In genomic region chr2:79036296-79036695, GRCm38 (mm10) we compare ENCODE assay signal across 20 mouse cellular contexts.
DNase-seq lines count a peak whose midpoint lies in the region; ATAC-seq and TF ChIP-seq lines count a peak whose summit lies in the region.
"Had no signal": no experiment of that assay in that cellular context is flagged by ENCODE, and none has a peak within 500 bp of the region (broad histone marks: within the 10 kb centered on the region; RNA-seq: fewer than 3 reads in every experiment).

No protein-coding gene starts in this region.

- H3K4me1 ChIP-seq in kidney, postnatal 0 days (replicated peaks; ENCODE audit: insufficient read depth, low read length): no peaks in the 10 kb centered on the region
- H3K4me1 ChIP-seq in CH12.LX (ENCODE audit: control insufficient read depth in 1 of 2, insufficient read depth in 2 of 2): peaks cover 23 to 46% of the 10 kb centered on the region in 2 experiments

- H3K4me3 ChIP-seq in kidney, postnatal 0 days (replicated peaks; ENCODE audit: low read depth, low read length): no peak overlapping the region
- H3K4me3 ChIP-seq in CH12.LX (replicated peaks in 1 of 3; ENCODE audit: low read depth in 2 of 3, low read length in 2 of 3, poor library complexity in 1 of 3): no peak overlapping the region
- H3K4me3 ChIP-seq: embryonic facial prominence, embryonic 10.5 days; forebrain, embryonic 12.5 days; heart, embryonic 10.5 days; hindbrain, embryonic 12.5 days; neural tube, embryonic 12.5 days had no signal

- H3K36me3 ChIP-seq in kidney, postnatal 0 days (ENCODE audit: insufficient read depth, low read length): no peaks in the 10 kb centered on the region
- H3K36me3 ChIP-seq in CH12.LX (replicated peaks in 1 of 2; ENCODE audit: control insufficient read depth in 1 of 2, insufficient read depth in 1 of 2, low read length in 1 of 2): no peaks in the 10 kb centered on the region
- H3K36me3 ChIP-seq: embryonic facial prominence, embryonic 10.5 days; forebrain, embryonic 12.5 days; G1E; heart, embryonic 10.5 days; hindbrain, embryonic 12.5 days; neural tube, embryonic 12.5 days had no signal

- TF ChIP-seq RAD21 in CH12.LX (IDR thresholded peaks at IDR 0.05; ENCODE audit: low read depth, low read length): peak; percentile 15

- in situ Hi-C loops in CH12.LX (cut with MboI; ENCODE audit: low pct_ligation_motif_present, low pct_unique_long_range_greater_than_20kb, low sequenced_read_pairs): no loop called here

- H3K27ac ChIP-seq in kidney, postnatal 0 days: no peak overlapping the region
- H3K27ac ChIP-seq in CH12.LX (ENCODE audit: insufficient read depth, low read depth): peak overlapping the region; percentile 64
- H3K27ac ChIP-seq: embryonic facial prominence, embryonic 10.5 days; forebrain, embryonic 12.5 days; heart, embryonic 10.5 days; hindbrain, embryonic 12.5 days; neural tube, embryonic 12.5 days had no signal

- no peak overlapping the region for H3K4me2 ChIP-seq in kidney, postnatal 0 days (ENCODE audit: low read length)
- H3K4me2 ChIP-seq in CH12.LX (ENCODE audit: insufficient read depth, low read depth, poor library complexity, severe bottlenecking): peak overlapping the region; percentile 56
- H3K4me2 ChIP-seq: forebrain, embryonic 12.5 days; hindbrain, embryonic 12.5 days; midbrain, embryonic 11.5 days; neural tube, embryonic 12.5 days had no signal

- WGBS in kidney, postnatal 0 days: 57% methylated on average over 2 of the region's 2 CpGs

- H3K27me3 ChIP-seq in kidney, postnatal 0 days (ENCODE audit: insufficient read depth, low read length): no peaks in the 10 kb centered on the region
- H3K27me3 ChIP-seq in CH12.LX (replicated peaks): no peaks in the 10 kb centered on the region
- H3K27me3 ChIP-seq: forebrain, embryonic 12.5 days; hindbrain, embryonic 12.5 days; neural tube, embryonic 12.5 days had no signal

- no peak for ATAC-seq in kidney, postnatal 0 days (replicated peaks; ENCODE audit: low FRiP score, low read depth)
- ATAC-seq in hematopoietic stem cell, adult 5-6 weeks (replicated peaks in 1 of 2; ENCODE audit: insufficient read depth in 1 of 2, low FRiP score in 2 of 2, low TSS enrichment in 1 of 2, low read depth in 1 of 2, poor library complexity in 2 of 2, severe bottlenecking in 2 of 2): peak; percentile 94 to 95
- ATAC-seq: lung, postnatal 0 days had no signal

- no peak for TF ChIP-seq POLR2A in CH12.LX (IDR thresholded peaks at IDR 0.05; ENCODE audit: low read depth, low read length)

- no peak overlapping the region for H3K9ac ChIP-seq in kidney, postnatal 0 days (ENCODE audit: low read depth, low read length)
- no peak overlapping the region for H3K9ac ChIP-seq in CH12.LX (ENCODE audit: insufficient read depth, low read depth)
- H3K9ac ChIP-seq: forebrain, embryonic 12.5 days; hindbrain, embryonic 12.5 days; neural tube, embryonic 12.5 days had no signal

- H3K79me2 ChIP-seq in CH12.LX (replicated peaks; ENCODE audit: control insufficient read depth, extremely low read depth, insufficient read depth, poor library complexity, severe bottlenecking): no peaks in the 10 kb centered on the region

- TF ChIP-seq CTCF in kidney, postnatal 0 days (IDR thresholded peaks at IDR 0.05; ENCODE audit: low read depth): no peak
- TF ChIP-seq CTCF in CH12.LX (conservative IDR thresholded peaks at IDR 0.05 in 1 of 2, IDR thresholded peaks at IDR 0.05 in 1 of 2; ENCODE audit: low read depth in 2 of 2, low read length in 2 of 2): no peak

- peak; percentile 85 for DNase-seq in kidney, postnatal 0 days (ENCODE audit: low spot score)
- no peak for DNase-seq in kidney, postnatal 25 days
- DNase-seq in CH12.LX (ENCODE audit: extremely low read depth): peak; percentile 58
- DNase-seq in monocyte, adult 2 months (ENCODE audit: low read depth in 1 of 2, low spot score in 2 of 2): peak; percentile 4 to 8
- no peak for DNase-seq in thymus, postnatal 0 days (ENCODE audit: low spot score)
- DNase-seq in left cerebral cortex, adult 18-20 months (ENCODE audit: low spot score in 2 of 2): no peak
- DNase-seq in cerebellum, adult 9-11 months: no peak
- DNase-seq: adrenal gland, postnatal 14 days; cerebellum, adult 2 months; gastrocnemius, postnatal 36 days; thymus, postnatal 4 days had no signal

- dilution Hi-C loops in CH12.LX (cut with MboI; ENCODE audit: extremely low pct_ligation_motif_present, extremely low pct_unique_long_range_greater_than_20kb, low sequenced_read_pairs): no loop called here

- no peaks in the 10 kb centered on the region for H3K9me3 ChIP-seq in kidney, postnatal 0 days (replicated peaks; ENCODE audit: low read length)
- no peaks in the 10 kb centered on the region for H3K9me3 ChIP-seq in CH12.LX (replicated peaks; ENCODE audit: low read length)
- H3K9me3 ChIP-seq: embryonic facial prominence, embryonic 10.5 days; forebrain, embryonic 12.5 days; G1E; heart, embryonic 10.5 days; hindbrain, embryonic 12.5 days; neural tube, embryonic 12.5 days had no signal

- TF ChIP-seq EP300 in CH12.LX (IDR thresholded peaks at IDR 0.05; ENCODE audit: low read length): peak; percentile 97

TF ChIP-seq in CH12.LX, 34 proteins besides CTCF, POLR2A, EP300 and RAD21:
- no peak for TF ChIP-seq NRF1 (IDR thresholded peaks at IDR 0.05; ENCODE audit: low read depth, low read length)
- TF ChIP-seq GABPA (IDR thresholded peaks at IDR 0.05; ENCODE audit: insufficient replicate concordance, low read depth, low read length): no peak
- no peak for TF ChIP-seq JUND (conservative IDR thresholded peaks at IDR 0.05; ENCODE audit: low read depth, low read length)
- no peak for TF ChIP-seq MAZ (IDR thresholded peaks at IDR 0.05; ENCODE audit: low read depth, low read length)
- TF ChIP-seq PAX5 (IDR thresholded peaks at IDR 0.05; ENCODE audit: low read length): no peak
- TF ChIP-seq ZMIZ1 (IDR thresholded peaks at IDR 0.05; ENCODE audit: low read depth, low read length): no peak
- peak; percentile 93; the same call in 1 of the 2 replicates for TF ChIP-seq RCOR1 (conservative IDR thresholded peaks at IDR 0.05; ENCODE audit: low read depth, low read length)
- peak; percentile 55 for TF ChIP-seq ETS1 (conservative IDR thresholded peaks at IDR 0.05; ENCODE audit: low read depth, low read length)
- TF ChIP-seq ZKSCAN1 (IDR thresholded peaks at IDR 0.05; ENCODE audit: borderline replicate concordance, low read depth, low read length): no peak
- no peak for TF ChIP-seq CHD1 (IDR thresholded peaks at IDR 0.05; ENCODE audit: low read depth, low read length)
- peak; percentile 39; the same call in 1 of the 2 replicates for TF ChIP-seq ELF1 (IDR thresholded peaks at IDR 0.05; ENCODE audit: low read depth, low read length)
- no peak for TF ChIP-seq NELFE (IDR thresholded peaks at IDR 0.05; ENCODE audit: low read depth, low read length)
- peak; percentile 97 for TF ChIP-seq IRF4 (IDR thresholded peaks at IDR 0.05; ENCODE audit: low read depth, low read length)
- 0 out of 2 replicates have a peak, but pooled peaks have one; percentile 33 for TF ChIP-seq MXI1 (IDR thresholded peaks at IDR 0.05; ENCODE audit: low read depth, low read length)
- TF ChIP-seq TBP (conservative IDR thresholded peaks at IDR 0.05; ENCODE audit: low read depth, low read length): peak; percentile 56; the same call in 1 of the 2 replicates
- TF ChIP-seq UBTF (IDR thresholded peaks at IDR 0.05; ENCODE audit: low read depth, low read length): no peak
- TF ChIP-seq SIN3A (IDR thresholded peaks at IDR 0.05; ENCODE audit: low read length): no peak; the same call in 1 of the 2 replicates
- no peak for TF ChIP-seq USF2 (conservative IDR thresholded peaks at IDR 0.05; ENCODE audit: low read depth, low read length)
- peak; percentile 58; the same call in 1 of the 2 replicates for TF ChIP-seq TCF12 (IDR thresholded peaks at IDR 0.05; ENCODE audit: low read depth, low read length)
- peak; percentile 64 for TF ChIP-seq ZNF384 (IDR thresholded peaks at IDR 0.05; ENCODE audit: low read depth, low read length)
- no peak; the same call in 1 of the 2 replicates for TF ChIP-seq MAFK (IDR thresholded peaks at IDR 0.05; ENCODE audit: insufficient replicate concordance, low read length)
- TF ChIP-seq MAX (IDR thresholded peaks at IDR 0.05; ENCODE audit: low read length): no peak
- TF ChIP-seq HCFC1 (IDR thresholded peaks at IDR 0.05; ENCODE audit: low read depth, low read length): peak; percentile 17; the same call in 1 of the 2 replicates
- no peak for TF ChIP-seq MYC (IDR thresholded peaks at IDR 0.05; ENCODE audit: low read depth, low read length)
- peak; percentile 19; the same call in 1 of the 2 replicates for TF ChIP-seq SMC3 (IDR thresholded peaks at IDR 0.05; ENCODE audit: low read depth, low read length)
- peak; percentile 83 for TF ChIP-seq MEF2A (IDR thresholded peaks at IDR 0.05; ENCODE audit: borderline replicate concordance, low read depth, low read length)
- no peak for TF ChIP-seq POLR2AphosphoS2 (IDR thresholded peaks at IDR 0.05; ENCODE audit: low read depth, low read length)
- TF ChIP-seq KAT2A (IDR thresholded peaks at IDR 0.05; ENCODE audit: insufficient replicate concordance, low read length): 0 out of 2 replicates have a peak, but pooled peaks have one; percentile 46
- 0 out of 2 replicates have a peak, but pooled peaks have one; percentile 53 for TF ChIP-seq BHLHE40 (IDR thresholded peaks at IDR 0.05; ENCODE audit: low read depth, low read length)
- no peak for TF ChIP-seq E2F4 (IDR thresholded peaks at IDR 0.05; ENCODE audit: insufficient replicate concordance, low read depth, low read length)
- peak; percentile 36; the same call in 1 of the 2 replicates for TF ChIP-seq JUN (IDR thresholded peaks at IDR 0.05; ENCODE audit: insufficient read depth, low read depth, low read length)
- no peak for TF ChIP-seq USF1 (IDR thresholded peaks at IDR 0.05; ENCODE audit: low read depth, low read length)
- peak; percentile 55; the same call in 1 of the 2 replicates for TF ChIP-seq CHD2 (IDR thresholded peaks at IDR 0.05; ENCODE audit: low read length)
- TF ChIP-seq ZC3H11A (IDR thresholded peaks at IDR 0.05; ENCODE audit: low read depth, low read length): no peak
TF ChIP-seq in CH12.LX: peak in this region for 15.

Comparison
In these comparisons a context has a peak if more than half of its experiments do, and no peak if none do; other contexts are left out.
1. DNase-seq: peak in kidney, postnatal 0 days (single experiment), CH12.LX (single experiment) and monocyte, adult 2 months (2 of 2); none in kidney, postnatal 25 days (0 of 2), thymus, postnatal 0 days (single experiment), left cerebral cortex, adult 18-20 months (0 of 2) and cerebellum, adult 9-11 months (single experiment).